8 mouse cellular contexts compared by ENCODE assay signal in the genomic region with DNA sequence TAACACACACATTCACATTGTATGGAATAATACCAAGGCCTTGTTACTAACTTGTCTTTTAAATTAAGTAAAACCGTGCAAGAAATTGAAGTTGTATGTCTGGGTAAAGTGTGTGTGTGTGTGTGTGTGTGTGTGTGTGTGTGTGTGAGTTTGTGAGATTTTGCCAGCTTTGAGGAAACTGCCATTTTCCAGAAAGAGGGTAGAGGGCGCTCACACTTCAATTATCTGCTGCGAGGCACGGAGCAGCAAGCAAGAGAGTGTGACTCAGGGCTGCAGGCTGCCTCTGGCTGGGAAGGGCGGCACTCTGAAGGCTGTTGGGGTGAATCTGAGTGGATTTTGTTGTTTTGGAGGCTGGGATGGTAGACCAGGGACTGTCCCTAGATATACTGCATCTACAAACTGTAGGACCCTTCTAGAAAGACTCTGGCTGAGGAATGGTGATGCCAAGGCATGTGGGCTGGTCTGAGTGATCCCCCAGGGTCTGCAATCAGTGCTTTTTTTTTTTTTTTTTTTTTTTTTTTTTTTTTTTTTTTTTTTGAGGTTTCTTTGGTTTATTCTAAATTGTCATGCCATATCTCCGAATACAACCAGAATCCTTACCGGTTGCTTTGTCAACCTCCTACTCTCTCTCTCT. TPM values are rescaled to one million over a fixed set of nuclear protein-coding genes. Genes with fewer than 3 reads are reported as not detected.
A peak's percentile ranks its signal among the peaks of the same experiment; 100 is the strongest.
DNase-seq lines count a peak whose midpoint lies in the region; ATAC-seq lines count a peak whose summit lies in the region.

No protein-coding gene starts in this region.

- DNase-seq in heart, adult 18-20 months = peak; percentile 29 to 47
- DNase-seq in heart, adult 11 months = no peak
- peak; percentile 87 for DNase-seq in MN1 (ENCODE audit: low spot score)
- peak; percentile 57 to 70 for DNase-seq in cerebellum, postnatal 25 days
- peak; percentile 54 to 67 for DNase-seq in kidney, postnatal 36 days
- DNase-seq in lung, postnatal 36 days = peak; percentile 48
- DNase-seq in right cerebral cortex, postnatal 10 days (ENCODE audit: low spot score in 2 of 2) = peak; percentile 72 to 81

- peak; percentile 86 for ATAC-seq in granulocyte monocyte progenitor cell, adult 5-6 weeks (replicated peaks; ENCODE audit: poor library complexity, severe bottlenecking)

RNA-seq across cellular contexts. Expression of gene Calcoco1, which starts 39.9 kb away (rescaled TPM):
- total RNA-seq in heart, adult 18-20 months (2021) = 100 to 1,000 TPM; 105 to 119 TPM
- 10.8 and 19.3 TPM in 2 replicates for total RNA-seq in granulocyte monocyte progenitor cell, adult 5-6 weeks (2014; fragmentation: Nextera tagmentation)
- 5.1 and 12.2 TPM in 2 replicates for total RNA-seq in granulocyte monocyte progenitor cell, adult 5-6 weeks (2017)

Comparison
In these comparisons a context has a peak if more than half of its experiments do, and no peak if none do; other contexts are left out.
1. RNA of gene Calcoco1, which starts 39.9 kb away (total RNA-seq): 105 to 119 TPM in heart, adult 18-20 months; 5.1 to 19.3 TPM in granulocyte monocyte progenitor cell, adult 5-6 weeks; every median in the first group is over 4 times any median in the second.